Mouse (Mus musculus): ENCODE measurements around the gene Arglu1.

Arglu1 gene

DNA sequence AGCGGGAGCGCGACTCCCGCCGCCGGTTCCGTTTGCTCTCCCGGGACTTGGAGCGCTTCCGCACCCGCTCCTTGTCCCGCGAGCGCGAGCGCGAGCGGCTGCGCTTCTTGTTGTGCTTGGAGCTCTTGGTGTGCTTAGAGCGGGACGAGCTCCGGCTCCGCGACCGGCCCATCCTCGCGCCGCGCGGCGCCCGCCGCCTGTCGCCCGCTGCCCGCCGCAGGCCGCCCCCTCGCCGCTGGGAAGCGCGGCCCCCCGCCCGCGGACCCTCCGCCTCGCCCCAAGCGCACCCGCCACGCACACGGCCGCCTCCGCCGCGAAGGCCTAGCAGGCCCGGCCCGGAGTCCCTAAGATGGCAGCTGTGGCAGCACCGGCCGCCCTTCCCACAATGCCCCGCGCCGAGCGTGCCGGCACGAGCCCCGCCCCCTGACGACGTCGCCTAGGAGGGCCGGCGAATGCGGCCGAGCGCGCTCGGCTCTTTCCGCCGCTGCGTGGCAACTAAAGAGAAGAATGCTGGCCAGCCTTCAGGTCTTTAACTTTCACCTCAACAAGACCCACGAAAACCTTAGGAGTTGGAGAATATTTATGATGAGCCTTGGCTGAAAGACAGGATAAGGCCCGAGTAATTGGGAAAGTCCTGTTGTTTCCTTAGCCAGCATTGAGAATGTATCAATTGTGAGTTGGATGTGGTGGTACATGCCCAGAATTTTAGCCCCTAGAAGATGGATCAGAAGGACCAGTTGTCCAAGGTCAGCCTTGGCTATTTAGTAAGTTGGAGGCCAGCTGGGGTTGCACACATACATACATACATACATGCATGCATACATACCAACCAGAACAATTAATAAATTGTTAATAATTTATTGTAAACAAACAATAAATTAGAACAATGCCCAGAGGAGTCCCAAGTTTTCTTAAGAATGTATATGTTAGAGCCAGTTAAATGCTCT is at the start of gene Arglu1:
Gene Arglu1 (minus strand): TSS at position 376 of the 947 bp plus-strand sequence.
- DNase-seq = peak; percentile 98 to 99

DNA sequence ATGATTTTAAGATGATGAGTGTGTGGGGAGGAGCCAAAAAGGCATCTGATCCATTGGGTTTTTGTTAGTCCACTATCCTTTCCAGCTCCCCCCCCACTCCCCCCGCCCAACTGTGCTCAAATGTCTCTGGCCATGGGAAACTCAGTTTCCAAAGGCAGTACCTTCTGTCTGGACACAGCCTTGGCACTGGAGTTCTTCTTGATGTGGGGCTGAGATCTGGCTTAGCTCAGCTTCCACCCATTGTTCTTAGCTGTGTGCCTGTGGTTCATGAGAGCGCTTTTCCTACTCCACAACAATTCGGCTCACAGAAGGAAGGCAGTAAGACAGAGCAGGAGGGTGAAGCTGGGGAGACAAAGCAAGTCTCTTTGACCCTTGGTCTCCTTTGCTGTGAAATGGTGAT is 47.0 kb upstream of the Arglu1 start:
- DNase-seq = no peak

DNA sequence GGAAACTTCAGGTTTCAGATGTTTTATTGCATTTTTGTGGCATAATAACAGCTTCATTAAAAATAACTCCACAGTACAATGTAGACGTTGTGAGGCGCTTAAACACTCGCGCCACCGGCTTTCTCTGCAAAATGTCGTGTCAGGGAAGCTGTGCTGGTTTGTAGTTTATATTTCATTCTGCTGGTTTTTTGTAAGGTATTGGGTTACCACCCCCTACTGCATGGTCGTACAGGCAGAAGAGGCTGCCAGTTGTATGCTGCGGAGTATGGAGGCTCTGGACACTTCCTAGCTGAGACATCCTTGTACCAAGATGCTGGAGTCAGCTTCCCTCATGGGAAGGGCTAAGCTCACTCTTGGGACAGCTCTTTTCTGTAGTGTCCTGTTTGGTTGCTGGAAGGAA is 46.5 kb upstream of the Arglu1 start:
- no peak for DNase-seq

DNA sequence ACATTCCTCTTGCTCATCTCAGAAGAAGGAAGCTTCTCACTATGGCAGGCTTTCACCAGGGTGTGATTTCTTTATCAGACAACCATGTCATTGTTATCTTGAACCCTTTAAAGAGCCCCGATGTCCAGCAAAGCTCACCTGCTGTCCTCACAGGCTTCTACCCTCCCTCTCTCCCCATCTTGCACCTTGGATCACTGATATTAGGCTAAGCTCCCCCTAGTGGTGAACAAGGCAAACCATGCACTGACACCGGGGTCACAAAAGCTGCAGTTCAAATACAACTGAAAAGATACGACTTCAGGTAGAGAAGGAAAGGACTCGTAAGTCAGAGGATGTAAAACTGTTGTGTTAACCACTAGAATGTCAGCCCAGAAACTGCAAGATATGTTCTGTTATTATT is 43.5 kb upstream of the Arglu1 start:
- peak; percentile 6 to 14 for DNase-seq

DNA sequence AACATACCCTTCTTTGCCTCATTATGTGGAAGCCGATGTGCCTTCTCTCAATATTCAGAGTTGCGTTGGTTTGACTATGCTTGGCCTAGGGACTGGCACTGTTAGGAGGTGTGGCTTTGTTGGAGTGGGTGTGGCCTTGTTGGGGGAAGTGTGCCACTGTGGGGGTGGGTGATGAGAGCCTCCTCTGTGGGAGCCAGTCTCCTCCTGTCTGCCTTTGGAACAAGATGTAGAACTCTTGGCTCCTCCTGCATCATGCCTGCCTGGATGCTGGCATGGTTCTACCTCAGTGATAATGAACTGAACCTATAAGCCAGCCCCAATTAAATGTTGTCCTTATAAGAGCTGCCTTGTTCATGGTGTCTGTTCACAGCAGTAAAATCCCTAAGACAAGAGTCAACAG is 38.3 kb upstream of the Arglu1 start:
- DNase-seq = no peak

DNA sequence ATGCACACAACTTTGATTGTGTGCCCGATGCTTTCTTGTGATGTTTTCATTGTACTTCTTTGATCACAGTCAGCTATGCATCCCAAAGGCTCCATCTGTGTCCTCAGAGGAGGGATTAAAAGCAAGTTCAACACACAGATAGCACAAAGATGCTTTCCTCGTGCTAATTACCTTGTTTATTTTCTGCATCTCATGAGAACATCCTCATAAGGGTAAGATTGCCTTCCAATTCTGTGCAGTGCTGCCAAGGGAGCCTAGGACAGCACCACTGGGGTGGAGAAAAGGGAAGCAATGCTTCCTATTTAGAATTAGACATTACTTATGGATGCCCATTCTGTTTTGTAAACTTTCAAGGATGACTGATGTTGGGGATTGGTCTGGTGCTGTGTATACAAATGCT is 36.2 kb upstream of the Arglu1 start:
- no peak for DNase-seq

DNA sequence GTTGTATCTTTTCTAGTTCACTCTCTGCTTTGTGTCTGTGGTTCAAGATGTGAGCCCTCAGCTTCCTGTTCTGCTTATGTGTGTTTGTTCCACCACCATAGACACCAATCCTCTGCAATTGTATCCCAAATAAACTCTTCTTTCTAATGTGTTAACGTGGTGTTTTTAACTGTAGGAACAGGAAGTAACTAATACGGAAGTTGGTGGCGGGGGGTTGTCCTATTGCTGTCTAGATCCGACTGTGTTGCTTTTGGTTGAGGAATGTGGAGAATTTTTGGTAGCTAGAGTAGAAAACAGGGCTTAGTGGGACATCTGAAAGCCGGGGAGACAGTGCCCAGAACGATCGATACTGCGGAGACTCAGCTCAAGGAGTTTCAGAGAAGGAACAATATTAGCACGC is 14.5 kb upstream of the Arglu1 start:
- no peak for DNase-seq

DNA sequence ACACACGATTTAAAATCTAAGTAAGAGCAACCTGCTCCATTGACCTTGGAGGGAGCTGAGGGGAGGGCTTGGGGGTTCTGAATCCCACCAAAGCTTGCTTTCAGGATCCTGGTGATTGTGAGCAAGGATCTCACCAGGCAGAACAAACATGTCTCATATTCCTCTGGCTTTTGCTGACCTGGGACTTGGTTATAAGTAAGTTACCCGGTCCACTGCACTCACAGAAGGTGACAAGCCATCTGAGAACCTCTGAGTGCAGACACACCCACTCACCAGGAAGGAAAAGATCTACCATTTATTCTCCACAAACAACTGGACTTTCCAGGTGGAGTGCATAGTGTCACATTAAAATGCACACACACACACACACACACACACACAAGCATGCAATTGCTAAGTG is 13.3 kb upstream of the Arglu1 start:
- no peak for DNase-seq

DNA sequence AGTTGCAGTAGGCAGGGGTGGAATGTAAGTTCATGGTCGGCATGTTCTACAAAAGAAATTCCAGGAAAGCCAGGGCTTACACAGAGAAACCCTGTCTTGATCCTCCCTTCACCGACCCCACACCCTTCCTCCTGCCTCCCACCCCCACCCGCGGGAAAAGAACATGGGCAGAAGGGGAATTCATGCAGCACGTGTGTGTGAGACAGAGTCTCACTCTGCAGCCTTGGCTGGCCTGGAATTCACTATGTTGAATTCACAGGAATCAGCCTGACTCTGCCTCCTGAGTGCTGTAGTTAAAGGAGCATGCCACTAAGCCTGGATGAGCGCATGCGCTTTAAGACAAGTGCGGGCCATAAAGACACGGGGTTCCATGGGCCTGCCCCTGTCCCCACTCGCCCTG is 10.5 kb upstream of the Arglu1 start:
- no peak for DNase-seq

DNA sequence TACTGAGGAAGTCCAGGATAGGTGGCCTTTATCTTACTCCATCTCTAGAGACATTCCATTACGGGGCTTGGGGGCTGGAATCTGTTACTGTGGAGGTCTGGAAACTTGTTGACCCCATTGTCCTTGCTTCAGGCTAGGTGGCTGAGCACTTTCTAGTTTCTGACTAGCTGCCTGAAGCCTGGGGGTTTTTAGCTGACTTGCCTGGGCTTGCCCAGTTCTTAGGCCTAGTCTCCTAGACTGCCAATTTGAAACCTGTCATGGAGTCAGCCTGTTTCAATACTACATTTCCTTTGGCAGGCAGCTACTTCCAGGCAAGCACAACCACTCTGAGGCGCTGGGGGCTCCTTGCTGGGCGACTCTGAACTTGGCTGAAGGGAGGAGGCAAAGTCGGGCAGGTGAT is 9.9 kb upstream of the Arglu1 start:
- DNase-seq = no peak

DNA sequence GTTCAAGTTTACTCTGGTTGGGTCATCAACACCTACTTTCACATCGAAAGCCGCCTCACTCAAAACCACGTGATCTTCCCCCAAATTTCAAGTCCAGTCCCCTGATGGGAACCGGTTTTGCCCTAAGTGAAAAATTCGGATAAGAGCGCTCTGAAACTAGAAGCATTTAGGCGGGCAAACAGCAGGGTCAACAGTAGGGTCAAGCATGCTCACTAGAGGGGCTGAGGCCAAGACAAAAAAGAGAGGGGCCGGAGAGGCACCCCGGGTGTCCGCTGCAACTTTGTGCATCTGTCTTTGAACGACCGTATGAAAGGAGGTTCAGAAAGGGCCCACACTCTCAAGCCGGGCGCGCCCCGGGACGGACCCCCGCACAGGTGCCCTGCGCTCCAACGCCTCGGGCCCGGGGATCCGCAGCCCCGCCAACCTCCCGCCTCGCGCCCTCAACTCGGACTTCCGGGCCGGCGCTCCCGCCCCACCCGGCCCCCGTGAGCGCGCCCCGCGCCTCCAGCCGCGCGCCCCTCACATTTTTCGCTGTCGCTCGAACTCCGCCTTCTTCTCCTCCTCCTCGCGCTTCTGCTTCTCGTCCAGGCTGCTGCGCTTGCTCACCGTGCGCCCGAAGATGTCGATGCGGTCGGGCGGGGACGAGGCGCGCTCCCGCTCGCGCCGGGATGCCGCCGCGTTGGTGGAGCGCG is 721 bp downstream of the Arglu1 start:
- DNase-seq = peak; percentile 54 to 59

DNA sequence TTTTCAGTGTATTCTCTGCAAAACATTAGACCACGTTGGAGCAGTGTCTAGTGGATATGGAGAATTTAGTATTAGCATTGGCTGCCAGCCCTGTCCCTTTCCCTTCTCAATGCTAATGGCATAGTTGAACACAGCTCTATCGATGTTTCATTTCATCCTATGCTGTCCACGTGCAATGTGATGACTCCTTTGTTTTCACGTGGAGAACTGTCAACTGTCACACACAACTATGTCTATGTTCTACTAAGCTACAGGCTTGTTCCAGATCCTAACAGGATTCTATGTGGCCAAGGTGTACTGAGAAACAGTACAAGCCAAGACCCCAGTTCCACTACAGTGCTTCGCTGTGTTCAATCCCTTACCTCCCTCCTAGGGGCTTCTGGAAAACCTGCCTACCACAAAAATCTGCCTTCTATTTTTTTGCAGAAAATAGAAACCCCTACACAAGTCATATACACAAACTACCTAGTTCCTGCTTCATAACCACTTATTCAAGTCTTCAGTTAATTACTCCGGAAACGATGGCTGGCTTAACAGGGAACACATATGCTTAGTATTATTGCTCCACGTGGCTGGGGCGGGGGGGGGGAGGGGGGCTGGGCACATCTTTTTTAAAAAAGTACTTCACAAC is 1.4 kb downstream of the Arglu1 start:
- no peak for DNase-seq

DNA sequence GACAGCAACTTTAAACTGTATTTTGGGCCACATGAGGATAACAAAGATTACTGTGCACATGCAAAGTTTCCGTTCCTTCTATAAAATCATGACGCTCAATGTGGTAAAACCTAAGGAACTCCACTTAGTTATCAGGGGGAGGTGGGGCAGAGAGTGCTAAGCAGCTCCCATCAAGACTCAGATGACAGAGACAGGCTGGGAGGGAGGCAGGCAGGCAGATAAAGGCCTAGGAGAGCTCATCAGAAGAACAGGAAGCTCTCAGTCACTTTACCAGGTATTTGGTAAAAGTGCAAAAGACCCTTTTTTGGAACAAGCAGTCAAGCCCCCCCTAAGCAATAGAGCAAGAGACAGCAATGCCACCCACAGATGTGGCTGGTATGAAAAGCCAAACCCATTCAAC is 4.8 kb downstream of the Arglu1 start:
- DNase-seq = no peak

DNA sequence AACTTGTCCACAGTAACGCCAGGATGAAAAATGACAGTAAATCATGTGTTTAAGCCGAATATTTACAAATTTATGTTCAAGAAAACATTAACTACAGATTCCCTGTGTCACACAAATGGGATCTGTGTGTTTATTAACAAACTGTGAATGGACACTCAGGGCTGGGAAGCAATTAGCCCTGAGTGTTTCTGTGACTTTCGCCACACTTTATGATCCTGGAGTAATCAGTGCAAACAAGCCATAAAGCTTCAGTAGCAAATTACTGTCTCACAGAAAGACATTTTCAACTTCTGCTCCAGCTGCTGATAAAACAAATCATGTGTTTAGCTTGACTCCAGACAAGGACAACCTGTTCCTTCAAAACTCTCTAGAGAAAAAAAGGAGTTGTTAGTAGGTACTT is 7.6 kb downstream of the Arglu1 start:
- no peak for DNase-seq

DNA sequence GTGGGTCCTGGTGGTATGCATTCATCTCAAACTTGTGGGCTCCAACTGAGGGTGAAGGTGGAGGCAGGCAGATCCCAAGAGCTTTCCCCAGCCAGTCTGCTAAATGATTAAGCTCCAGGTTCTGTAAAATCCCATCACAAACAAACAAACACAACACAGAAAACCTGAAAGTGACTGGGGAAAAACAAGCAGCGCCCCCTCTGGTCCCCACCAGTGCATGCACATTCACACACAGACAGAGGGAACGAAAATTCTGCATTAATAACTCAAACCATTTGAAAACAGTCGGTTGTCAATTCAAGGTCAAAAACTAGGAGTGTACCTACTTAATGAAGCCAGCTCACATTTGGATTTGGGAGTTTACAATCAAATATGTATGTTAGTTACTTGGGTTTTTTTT is 12.1 kb downstream of the Arglu1 start:
- no peak for DNase-seq

DNA sequence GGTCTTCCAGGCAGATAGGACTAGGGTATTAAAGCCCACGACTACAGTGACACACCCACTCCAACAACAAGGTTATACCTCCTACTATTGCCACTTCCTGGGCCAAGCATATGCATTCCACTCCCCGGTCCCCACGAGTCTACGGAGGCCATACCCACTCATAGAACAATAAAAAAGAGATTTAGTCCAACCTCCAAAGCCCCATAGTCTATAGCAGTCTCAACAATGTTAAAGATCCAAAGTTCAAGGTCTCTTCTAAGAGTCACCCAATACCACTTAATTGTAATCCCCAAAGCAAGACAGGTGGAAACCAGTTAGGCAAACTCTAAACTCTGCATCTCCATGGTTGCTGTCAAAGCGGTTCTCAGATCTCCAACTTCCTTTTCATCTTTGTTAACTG is 15.5 kb downstream of the Arglu1 start:
- DNase-seq = no peak

DNA sequence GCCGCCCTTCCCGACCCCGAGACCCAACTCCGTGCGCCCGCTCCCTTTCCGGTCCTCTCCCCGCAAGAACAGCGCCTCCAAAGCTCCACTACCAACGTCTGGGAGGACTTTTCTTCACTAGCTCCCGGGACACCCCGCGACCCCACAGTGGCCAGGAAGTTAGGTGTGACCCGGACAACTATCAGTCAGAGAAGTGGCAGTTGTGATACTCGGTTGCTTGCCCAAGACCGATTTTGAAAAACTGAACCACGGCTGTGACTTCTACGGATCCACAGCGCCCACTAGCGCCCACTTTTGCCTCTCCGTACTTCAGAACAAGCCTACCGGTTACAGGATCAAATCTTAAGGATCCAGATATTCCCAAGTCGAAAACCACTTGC is 28.6 kb downstream of the Arglu1 start:
- peak; percentile 85 to 93 for DNase-seq

DNA sequence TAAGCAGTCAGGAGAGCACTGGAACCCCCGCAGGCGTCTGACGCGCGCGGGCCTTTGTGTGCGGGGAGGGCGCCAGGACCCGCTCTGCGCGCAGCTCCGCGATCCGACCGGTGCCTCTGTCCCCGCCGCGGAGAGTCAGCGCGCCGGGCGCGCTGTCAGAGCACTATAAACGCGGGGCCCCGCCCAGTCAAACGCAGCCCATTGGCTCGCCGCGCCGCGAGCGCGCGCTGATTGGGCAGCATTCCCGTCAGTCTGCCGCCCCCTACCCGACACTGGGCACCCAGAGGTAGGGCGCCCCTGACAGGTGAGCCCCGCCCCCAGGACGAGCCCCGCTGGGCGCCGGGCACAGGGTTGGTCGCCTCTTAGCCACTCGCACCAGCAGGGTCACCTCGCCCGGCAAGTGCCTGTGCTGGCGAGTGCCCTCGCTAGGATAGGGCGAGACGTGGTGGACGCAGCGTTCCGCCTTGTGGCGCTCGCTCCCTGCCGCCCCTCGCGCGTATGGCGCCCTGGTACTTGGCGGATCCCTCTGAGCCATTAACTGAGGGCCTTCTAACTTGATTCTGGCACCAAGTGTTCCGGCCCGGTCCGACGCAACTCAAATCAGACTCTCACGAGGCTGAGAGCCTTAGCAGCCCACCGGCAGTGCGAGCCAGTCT is 29.1 kb downstream of the Arglu1 start, which contains the start of gene Efnb2:
Gene Efnb2 (minus strand): TSS at position 140 of the 656 bp plus-strand sequence.
- DNase-seq = peak; percentile 85 to 86

DNA sequence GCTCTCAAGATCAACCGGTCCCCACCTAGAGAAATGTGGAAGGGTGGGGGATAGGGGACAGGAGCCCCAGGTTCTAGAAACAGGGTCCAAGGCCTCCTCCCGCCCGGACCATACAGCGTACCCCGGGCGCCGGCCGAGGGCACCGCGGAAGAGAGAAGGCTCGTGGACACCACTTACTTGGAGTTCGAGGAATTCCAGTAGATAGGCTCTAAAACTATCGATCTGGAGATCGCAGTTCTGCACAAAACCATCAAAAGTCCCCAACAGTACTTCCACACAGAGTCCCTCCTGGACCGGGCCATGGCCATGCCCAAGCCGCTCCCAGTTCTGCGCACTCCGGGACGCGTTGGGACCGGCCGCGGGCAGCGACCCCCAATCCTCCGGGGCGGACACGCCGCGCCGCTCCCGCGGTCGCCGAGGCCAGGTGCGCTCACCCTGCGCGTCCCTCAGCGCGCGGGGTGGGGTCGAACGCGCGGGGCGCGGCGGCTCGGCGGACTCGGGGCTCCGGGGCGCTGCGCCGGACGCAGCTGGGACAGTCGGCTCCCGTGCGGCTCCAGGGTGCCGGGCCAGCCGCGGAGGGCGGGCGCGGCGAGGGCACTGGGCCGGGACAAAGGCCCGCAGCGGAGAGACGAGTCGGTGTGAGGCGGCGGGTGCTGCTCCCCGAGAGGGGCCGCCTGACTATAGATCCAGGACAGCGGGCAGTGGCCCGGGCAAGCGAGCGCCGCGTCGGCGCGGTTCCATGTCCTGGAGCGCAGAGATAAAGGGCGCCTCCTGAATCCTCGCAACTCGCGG is 29.8 kb downstream of the Arglu1 start:
- peak in 1 of 2 experiments; percentile 13 for DNase-seq

DNA sequence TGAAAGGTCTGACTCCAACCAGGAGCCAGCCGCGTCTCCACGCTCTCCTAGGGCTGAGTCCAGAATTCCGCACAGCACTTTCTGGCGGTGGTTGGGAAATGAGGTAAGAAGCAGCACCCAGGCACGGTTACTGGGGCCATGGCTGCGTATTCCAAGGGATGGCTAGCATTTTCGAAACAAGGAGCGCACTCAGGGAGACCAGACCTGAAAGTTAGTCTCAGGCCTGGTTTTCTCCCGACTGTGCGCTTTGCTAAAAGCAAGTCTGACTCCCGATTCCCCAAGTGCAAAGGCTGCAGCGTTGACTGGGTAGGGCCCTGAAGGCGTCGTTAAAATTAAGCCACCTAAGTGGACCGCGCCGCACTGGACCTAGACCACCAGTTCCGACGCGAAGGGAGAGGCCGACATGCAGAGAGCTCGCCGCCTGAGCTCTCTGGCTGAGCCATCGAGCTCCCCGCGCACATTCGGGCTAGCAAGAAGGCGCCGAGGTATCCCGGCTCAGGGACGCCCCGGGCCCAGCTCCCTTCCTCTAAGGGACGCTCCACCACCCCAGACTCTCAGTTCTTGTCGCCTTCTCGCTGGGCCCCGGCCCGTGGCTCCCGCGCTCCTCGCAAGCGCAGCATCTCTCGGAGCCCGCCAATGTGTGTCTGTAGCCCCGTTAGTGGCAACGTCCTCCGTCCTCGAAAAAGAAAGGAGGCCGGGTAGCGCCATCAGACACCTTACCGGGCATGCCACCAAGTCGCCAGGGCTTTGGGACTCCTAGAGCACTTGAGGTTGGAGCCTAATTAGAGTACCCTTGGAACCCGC is 30.6 kb downstream of the Arglu1 start:
- DNase-seq = peak; percentile 14 to 32

Data from cerebellum, postnatal 36 days (tissue).